16 mouse cellular contexts compared by ENCODE assay signal in the genomic region with DNA sequence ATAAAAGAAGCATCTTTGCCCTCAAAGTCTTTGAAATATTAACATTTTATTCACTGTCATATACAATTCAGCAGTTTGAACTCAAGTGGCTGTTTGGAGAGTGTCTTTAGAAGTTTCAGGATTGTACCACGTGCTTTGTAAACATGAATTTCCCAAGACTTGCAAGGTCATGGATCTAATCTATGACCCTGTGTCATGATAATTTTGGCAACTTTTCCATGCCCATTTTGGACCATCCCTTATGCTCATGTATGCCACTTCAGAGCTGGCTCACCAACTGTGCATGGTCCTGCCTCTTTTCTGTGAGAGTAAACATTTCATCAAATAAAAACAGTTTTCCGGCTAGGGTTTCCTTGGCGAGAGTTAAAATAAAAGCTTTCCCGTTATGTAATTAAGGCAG.
"Had no signal": no experiment of that assay in that cellular context is flagged by ENCODE, and none has a peak within 500 bp of the region (broad histone marks: within the 10 kb centered on the region; RNA-seq: fewer than 3 reads in every experiment).

No protein-coding gene starts in this region.

- H3K4me2 ChIP-seq: limb, embryonic 12.5 days; limb, embryonic 15.5 days; liver, embryonic 13.5 days; midbrain, embryonic 11.5 days; stomach, embryonic 15.5 days had no signal

- DNase-seq: kidney, adult 18-20 months; kidney, adult 9 months; kidney, postnatal 14 days; left cerebral cortex, postnatal 4 days; liver, embryonic 13.5 days; lung, adult 2 months; lung, postnatal 36 days; midbrain, embryonic 14.5 days; right cerebral cortex, postnatal 25 days; spleen, adult 18-20 months; thymus, postnatal 25 days had no signal

- H3K4me1 ChIP-seq: limb, embryonic 12.5 days; limb, embryonic 15.5 days; liver, embryonic 13.5 days; stomach, embryonic 15.5 days had no signal

- H3K4me3 ChIP-seq: limb, embryonic 12.5 days; limb, embryonic 15.5 days; liver, embryonic 13.5 days; stomach, embryonic 15.5 days had no signal

- H3K27me3 ChIP-seq: limb, embryonic 12.5 days; limb, embryonic 15.5 days; liver, embryonic 13.5 days; stomach, embryonic 15.5 days had no signal

- ATAC-seq: intestine, embryonic 16.5 days had no signal

- H3K27ac ChIP-seq: limb, embryonic 12.5 days; limb, embryonic 15.5 days; liver, embryonic 13.5 days; stomach, embryonic 15.5 days had no signal

- H3K9me3 ChIP-seq: limb, embryonic 12.5 days; limb, embryonic 15.5 days; liver, embryonic 13.5 days; stomach, embryonic 15.5 days had no signal

- H3K36me3 ChIP-seq: limb, embryonic 12.5 days; limb, embryonic 15.5 days; liver, embryonic 13.5 days; stomach, embryonic 15.5 days had no signal

- H3K9ac ChIP-seq: limb, embryonic 12.5 days; limb, embryonic 15.5 days; liver, embryonic 13.5 days; stomach, embryonic 15.5 days had no signal
